Mouse (Mus musculus): ENCODE results near the gene Aqp1. TPM values are rescaled to one million over a fixed set of nuclear protein-coding genes. Genes with fewer than 3 reads are reported as not detected.
A peak's percentile ranks its signal among the peaks of the same experiment; 100 is the strongest.

Gene Aqp1
- total RNA-seq, 2 experiments from 2014 or later, result 360 to 594 TPM

- no peak for DNase-seq
These were observed 58.6 kb downstream of the Aqp1 start for GRCm38 (mm10) chr6:55394854-55395253.

GRCm38 (mm10) chr6:55396176-55396575 lies 59.9 kb downstream of the Aqp1 start:
- peak in 1 of 2 experiments; percentile 36 for DNase-seq
- intact Hi-C loops (cut with DNase I), result loop anchor here (5.0 kb wide), 1 partner anchor 56 kb away; the partner anchor contains the start of gene Adcyap1r1

More at GRCm38 (mm10) chr6:55394854-55395253, 58.6 kb downstream of the Aqp1 start:
- intact Hi-C loops (cut with DNase I), result loop anchor here (5.0 kb wide), 2 partner anchors 57 to 557 kb away; partner anchors contain the start of gene Adcyap1r1

GRCm38 (mm10) chr6:55396622-55397041 lies 60.4 kb downstream of the Aqp1 start:
- DNase-seq, result peak; percentile 35 to 70
- intact Hi-C loops (cut with DNase I), result loop anchor here (5.0 kb wide), 1 partner anchor 56 kb away; the partner anchor contains the start of gene Adcyap1r1

Small RNA genes lying within 50 kb of the gene (microRNA-seq; reads per million reads assigned to microRNA genes)
- gene Gm25458 (ENCODE audit: borderline number of aligned reads in 2 of 2), result 0 reads per million in 2 experiments

Other genes starting within 250 kb of the Aqp1 start
- 10 to 100 TPM; 22.8 to 23.2 TPM for gene Crhr2, start 203.4 kb upstream of the Aqp1 start, total RNA-seq (2021)
- 10 to 100 TPM; 23.4 to 29.7 TPM for gene Inmt, start 161.4 kb upstream of the Aqp1 start, total RNA-seq (2021)
- 1 to 10 TPM; 5.5 to 5.9 TPM for gene Mindy4, start 133.0 kb upstream of the Aqp1 start, total RNA-seq (2021)
- not detected for gene Ghrhr, start 39.9 kb downstream of the Aqp1 start, total RNA-seq (2021)
- gene Adcyap1r1, start 115.5 kb downstream of the Aqp1 start, total RNA-seq (2021), result 1 to 10 TPM; 3.8 to 4.6 TPM